Mouse (Mus musculus) heart, embryonic 14.5 days (tissue): ENCODE measurements around the gene Rps6kb2. TPM values are rescaled to one million over a fixed set of nuclear protein-coding genes. Genes with fewer than 3 reads are reported as not detected.

ENCODE experiments used
- ATAC-seq: fragments of 200-750 bp; cut with Nextera tagmentation; 2 replicates; pipeline ENCODE4 v1.8.0; 2017; ENCODE audit warnings: low read depth, moderate TSS enrichment; ENCODE audit not compliant: insufficient number of reproducible peaks, insufficient read depth, low FRiP score
- H3K27ac ChIP-seq, 2 experiments: fragments of 200-500 bp in 1 of 2; fragments of 300-500 bp in 1 of 2; sonication (generic) in 1 of 2; replicated peaks in 1 of 2; 2 replicates each; pipeline ENCODE4 v1.5.1; 2012 to 2014; ENCODE audit warnings: low read depth in 2 of 2, low read length in 2 of 2, control low read depth in 1 of 2, mild to moderate bottlenecking in 1 of 2, mixed read lengths in 1 of 2; ENCODE audit not compliant: control insufficient read depth in 1 of 2, insufficient read depth in 1 of 2
- H3K27me3 ChIP-seq: fragments of 300-500 bp; sonication (generic); 2 replicates; pipeline ENCODE4 v1.6.1; 2014; ENCODE audit warnings: mild to moderate bottlenecking, low read length, control low read depth; ENCODE audit not compliant: control insufficient read depth, insufficient read depth
- H3K36me3 ChIP-seq: fragments of 300-500 bp; sonication (generic); 2 replicates; pipeline ENCODE4 v1.6.1; 2014; ENCODE audit warnings: mild to moderate bottlenecking, control low read depth, low read length, mixed read lengths; ENCODE audit not compliant: control insufficient read depth, insufficient read depth
- H3K4me1 ChIP-seq, 2 experiments: fragments of 200-500 bp in 1 of 2; fragments of 300-500 bp in 1 of 2; sonication (generic) in 1 of 2; 2 replicates each; pipeline ENCODE4 v1.6.1; 2012 to 2014; ENCODE audit warnings: low read length in 2 of 2, control low read depth in 1 of 2, mixed read lengths in 1 of 2; ENCODE audit not compliant: control insufficient read depth in 2 of 2, insufficient read depth in 2 of 2
- H3K4me2 ChIP-seq: fragments of 300-500 bp; sonication (generic); 2 replicates; pipeline ENCODE4 v1.6.1; 2014; ENCODE audit warnings: mild to moderate bottlenecking, low read length
- H3K4me3 ChIP-seq, 2 experiments: fragments of 200-500 bp in 1 of 2; fragments of 300-500 bp in 1 of 2; sonication (generic) in 1 of 2; 2 replicates each; pipeline ENCODE4 v1.5.1; 2012 to 2014; ENCODE audit warnings: low read length in 2 of 2, mild to moderate bottlenecking in 2 of 2, control low read depth in 1 of 2, low read depth in 1 of 2, moderate library complexity in 1 of 2; ENCODE audit not compliant: control insufficient read depth in 1 of 2, insufficient read depth in 1 of 2
- H3K9ac ChIP-seq: fragments of 300-500 bp; sonication (generic); 2 replicates; pipeline ENCODE4 v1.6.1; 2014; ENCODE audit warnings: mild to moderate bottlenecking, low read length
- H3K9me3 ChIP-seq: fragments of 300-500 bp; sonication (generic); 2 replicates; pipeline ENCODE4 v1.6.1; 2016; ENCODE audit warnings: low read length, control low read depth; ENCODE audit not compliant: control insufficient read depth
- WGBS: fragments of 180-500 bp; shearing (Covaris S2); extraction: QIAGEN DNeasy Blood & Tissue Kit; methylation state at CpG from one replicate; pipeline ENCODE4 v1.1.7; 2014; 5-methylcytosine and 5-hydroxymethylcytosine counted together
- polyA plus RNA-seq: library from polyadenylated mRNA; unstranded; fragments of >200 nt; fragmentation: Nextera tagmentation; extraction: Ambion mirVana; gene quantifications from 2 replicates; pipeline ENCODE4 v1.2.1, GENCODE M21; 2014

The Rps6kb2 gene
- polyA plus RNA-seq, 1 experiment from 2014 or later: 31.4 TPM

DNA sequence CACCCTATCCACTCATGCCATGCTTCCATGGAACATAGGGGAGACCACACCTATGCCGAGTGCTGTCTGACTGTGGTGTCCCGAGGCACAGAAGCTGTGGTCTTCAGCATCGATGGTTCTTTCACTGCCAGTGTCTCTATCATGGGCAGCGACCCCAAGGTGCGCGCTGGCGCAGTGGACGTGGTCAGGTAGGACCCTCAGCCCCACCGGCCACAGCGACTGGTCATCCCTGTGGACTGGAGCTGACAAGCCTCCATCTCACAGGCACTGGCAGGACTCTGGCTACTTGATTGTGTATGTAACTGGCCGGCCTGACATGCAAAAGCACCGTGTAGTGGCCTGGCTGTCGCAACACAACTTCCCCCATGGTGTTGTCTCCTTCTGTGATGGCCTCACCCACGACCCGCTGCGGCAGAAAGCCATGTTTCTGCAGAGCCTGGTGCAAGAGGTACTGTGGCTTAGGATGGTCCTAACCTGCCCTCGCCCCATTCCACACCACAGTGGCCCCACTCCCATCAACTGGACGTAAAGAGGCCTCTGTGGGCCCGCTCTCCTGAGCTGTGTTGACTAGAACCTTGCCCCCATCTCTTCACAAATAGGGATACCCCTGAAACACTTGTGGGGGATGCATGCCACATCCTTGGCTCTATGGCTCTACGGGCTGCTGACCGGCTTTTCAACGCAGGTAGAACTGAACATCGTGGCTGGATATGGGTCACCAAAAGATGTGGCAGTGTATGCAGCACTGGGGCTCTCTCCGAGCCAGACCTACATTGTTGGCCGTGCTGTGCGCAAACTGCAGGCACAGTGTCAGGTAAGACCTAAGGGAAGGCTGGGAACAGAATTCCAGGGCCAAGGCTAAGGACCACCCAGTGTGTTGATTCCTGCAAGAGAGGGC lies 50.8 kb downstream of the Rps6kb2 start:
- 94% methylated on average over 26 of the region's 26 CpGs for WGBS
- Histone ChIP-seq H3K9ac (no peak overlapping the region), H3K36me3 (peaks cover 89% of the 10 kb centered on the region), H3K27me3 (no peaks in the 10 kb centered on the region), H3K4me2 (no peak overlapping the region), H3K9me3 (no peaks in the 10 kb centered on the region), H3K4me1 (peaks cover 7 to 16% of the 10 kb centered on the region in 2 experiments; a peak in 3 of 4 replicates), H3K27ac (0 out of 4 replicates have a peak overlapping the region, but pooled peaks of 1 of the 2 experiments have one; percentile 69), H3K4me3 (no peak overlapping the region)
- ATAC-seq: no peak

- Histone ChIP-seq H3K4me2 (no peak overlapping the region), H3K27ac (no peak overlapping the region), H3K4me1 (peaks cover 5 to 7% of the 10 kb centered on the region in 2 experiments; a peak in 3 of 4 replicates), H3K27me3 (no peaks in the 10 kb centered on the region), H3K9me3 (no peaks in the 10 kb centered on the region), H3K4me3 (no peak overlapping the region), H3K36me3 (peaks cover 73% of the 10 kb centered on the region), H3K9ac (no peak overlapping the region)
- no peak for ATAC-seq
- WGBS: 82% methylated on average over 9 of the region's 9 CpGs
Measured at GRCm38 (mm10) chr19:4108535-4108934, 54.6 kb downstream of the Rps6kb2 start.

DNA sequence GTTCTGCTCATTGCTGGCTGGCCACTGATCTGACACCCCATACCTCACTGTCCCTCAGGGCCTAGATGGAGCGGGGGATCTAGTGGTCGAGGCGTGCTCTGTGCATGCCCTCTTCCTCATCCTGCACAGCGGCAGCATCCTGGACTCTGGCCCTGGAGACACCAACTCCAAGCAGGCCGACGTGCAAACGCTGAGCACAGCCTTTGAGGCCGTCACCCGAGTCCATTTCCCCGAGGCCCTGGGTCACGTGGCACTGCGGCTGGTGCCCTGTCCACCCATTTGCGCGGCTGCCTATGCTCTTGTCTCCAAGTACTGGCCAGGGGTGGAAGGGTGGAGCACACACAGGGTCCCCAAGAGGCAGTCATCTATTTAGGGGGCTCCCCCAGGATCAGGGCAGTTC lies 56.5 kb downstream of the Rps6kb2 start:
- no peak overlapping the region for H3K9ac ChIP-seq
- H3K9me3 ChIP-seq: no peaks in the 10 kb centered on the region
- H3K4me3 ChIP-seq: no peak overlapping the region
- peaks cover 54% of the 10 kb centered on the region for H3K36me3 ChIP-seq
- no peaks in the 10 kb centered on the region for H3K4me1 ChIP-seq
- H3K4me2 ChIP-seq: no peak overlapping the region
- peaks cover 11% of the 10 kb centered on the region; the same call in 1 of the 2 replicates for H3K27me3 ChIP-seq
- WGBS: 90% methylated on average over 14 of the region's 14 CpGs
- no peak overlapping the region for H3K27ac ChIP-seq
- no peak for ATAC-seq

DNA sequence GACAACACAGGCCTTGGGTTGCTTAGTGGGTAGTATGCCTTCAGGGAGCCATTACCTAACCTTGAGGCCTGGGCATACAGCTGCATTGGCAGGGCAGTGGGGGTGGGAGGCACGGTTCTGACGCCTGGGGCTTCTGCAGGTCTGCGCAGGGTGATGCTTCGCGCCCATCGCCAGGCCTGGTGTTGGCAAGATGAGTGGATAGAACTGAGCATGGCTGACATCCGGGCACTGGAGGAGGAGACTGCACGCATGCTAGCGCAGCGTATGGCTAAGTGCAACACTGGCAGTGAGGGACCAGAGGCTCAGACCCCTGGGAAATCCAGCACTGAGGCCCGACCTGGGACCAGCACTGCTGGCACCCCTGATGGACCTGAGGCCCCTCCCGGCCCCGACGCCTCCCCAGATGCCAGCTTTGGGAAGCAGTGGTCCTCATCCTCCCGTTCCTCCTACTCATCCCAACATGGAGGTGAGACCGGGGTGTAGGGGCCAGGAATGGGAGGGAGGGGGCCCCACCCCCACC lies 58.4 kb downstream of the Rps6kb2 start:
- 87% methylated on average over 16 of the region's 16 CpGs for WGBS

More for the DNA sequence above, 58.4 kb downstream of the Rps6kb2 start:
- H3K4me1 ChIP-seq: peaks cover 6 to 16% of the 10 kb centered on the region in 2 experiments; a peak in 3 of 4 replicates
- no peak overlapping the region for H3K4me2 ChIP-seq
- no peak for ATAC-seq
- peaks cover 43% of the 10 kb centered on the region for H3K36me3 ChIP-seq
- H3K27ac ChIP-seq: no peak overlapping the region
- H3K27me3 ChIP-seq: peaks cover 20% of the 10 kb centered on the region; the same call in 1 of the 2 replicates
- H3K9ac ChIP-seq: no peak overlapping the region
- no peak overlapping the region for H3K4me3 ChIP-seq
- no peaks in the 10 kb centered on the region for H3K9me3 ChIP-seq

Other genes starting within 250 kb of the Rps6kb2 start
- 2.3 and 2.9 TPM in 2 replicates for gene Aldh3b1, start 233.5 kb downstream of the Rps6kb2 start, polyA plus RNA-seq
- gene Unc93b1, start 228.2 kb downstream of the Rps6kb2 start, polyA plus RNA-seq: 11.2 and 14.5 TPM in 2 replicates
- gene Aldh3b3, start 204.7 kb downstream of the Rps6kb2 start, polyA plus RNA-seq: not detected in 2 replicates
- gene Aldh3b2, start 191.0 kb downstream of the Rps6kb2 start, polyA plus RNA-seq: 0.09 and 0.18 TPM in 2 replicates
- gene Acy3, start 176.8 kb downstream of the Rps6kb2 start, polyA plus RNA-seq: 13.1 and 14.5 TPM in 2 replicates
- gene Tbx10, start 170.6 kb downstream of the Rps6kb2 start, polyA plus RNA-seq: not detected in 2 replicates
- gene Nudt8, start 162.8 kb downstream of the Rps6kb2 start, polyA plus RNA-seq: 73.2 and 74.1 TPM in 2 replicates
- gene Gm49405, start 162.7 kb downstream of the Rps6kb2 start, polyA plus RNA-seq: 4.3 and 4.6 TPM in 2 replicates
- gene Doc2g, start 160.0 kb downstream of the Rps6kb2 start, polyA plus RNA-seq: 85.2 and 90.7 TPM in 2 replicates
- gene Ndufv1, start 150.5 kb downstream of the Rps6kb2 start, polyA plus RNA-seq: 552 and 561 TPM in 2 replicates
- 399 and 401 TPM in 2 replicates for gene Gstp1, start 125.4 kb downstream of the Rps6kb2 start, polyA plus RNA-seq
- 8.0 and 10.3 TPM in 2 replicates for gene Gstp2, start 117.3 kb downstream of the Rps6kb2 start, polyA plus RNA-seq
- not detected in 2 replicates for gene Gstp3, start 103.8 kb downstream of the Rps6kb2 start, polyA plus RNA-seq
- gene Cabp2, start 81.8 kb downstream of the Rps6kb2 start, polyA plus RNA-seq: not detected in 2 replicates
- gene Cdk2ap2, start 66.2 kb downstream of the Rps6kb2 start, polyA plus RNA-seq: 62.5 and 63.8 TPM in 2 replicates
- 17.3 TPM in 2 replicates for gene Pitpnm1, start 63.4 kb downstream of the Rps6kb2 start, polyA plus RNA-seq
- gene Aip, start 37.5 kb downstream of the Rps6kb2 start, polyA plus RNA-seq: 87.3 and 100 TPM in 2 replicates
- gene Gpr152, start 23.6 kb downstream of the Rps6kb2 start, polyA plus RNA-seq: not detected in 2 replicates
- gene Cabp4, start 19.3 kb downstream of the Rps6kb2 start, polyA plus RNA-seq: not detected in 2 replicates
- gene Coro1b, start 14.7 kb downstream of the Rps6kb2 start, polyA plus RNA-seq: 117 and 122 TPM in 2 replicates
- 0.54 and 0.82 TPM in 2 replicates for gene Ptprcap, start 9.8 kb downstream of the Rps6kb2 start, polyA plus RNA-seq
- gene Carns1, start 12.1 kb upstream of the Rps6kb2 start, polyA plus RNA-seq: 6.5 and 8.7 TPM in 2 replicates
- 2.2 and 2.6 TPM in 2 replicates for gene Tbc1d10c, start 27.9 kb upstream of the Rps6kb2 start, polyA plus RNA-seq
- gene Ppp1ca, start 28.7 kb upstream of the Rps6kb2 start, polyA plus RNA-seq: 708 and 757 TPM in 2 replicates
- gene Rad9a, start 38.3 kb upstream of the Rps6kb2 start, polyA plus RNA-seq: 17.4 and 18.5 TPM in 2 replicates
- gene Clcf1, start 50.9 kb upstream of the Rps6kb2 start, polyA plus RNA-seq: 0.78 and 1.2 TPM in 2 replicates
- gene AC109138.7, start 51.0 kb upstream of the Rps6kb2 start, polyA plus RNA-seq: not detected in 2 replicates
- gene Pold4, start 68.5 kb upstream of the Rps6kb2 start, polyA plus RNA-seq: 20.9 and 26.8 TPM in 2 replicates
- 7.6 and 8.0 TPM in 2 replicates for gene Ssh3, start 105.8 kb upstream of the Rps6kb2 start, polyA plus RNA-seq
- gene Ankrd13d, start 119.8 kb upstream of the Rps6kb2 start, polyA plus RNA-seq: 1.1 and 1.4 TPM in 2 replicates
- 12.1 and 12.8 TPM in 2 replicates for gene Grk2, start 142.9 kb upstream of the Rps6kb2 start, polyA plus RNA-seq
- gene Kdm2a, start 234.9 kb upstream of the Rps6kb2 start, polyA plus RNA-seq: 35.7 and 42.7 TPM in 2 replicates